Mouse (Mus musculus) induced T-regulatory cell, adult 2 months (primary cell): ENCODE results near the gene Grcc10.

Source experiments
- DNase-seq: peaks from one replicate; pipeline ENCODE4 v3.0.0-alpha.2; 2012; ENCODE audit warnings: low read depth

The Grcc10 gene

GRCm38 (mm10) chr6:124731038-124731437 is 10.1 kb downstream of the Grcc10 start:
- no peak for DNase-seq

GRCm38 (mm10) chr6:124729850-124730705 is 11.1 kb downstream of the Grcc10 start:
- DNase-seq, result peak; percentile 70

- no peak for DNase-seq
Observed at GRCm38 (mm10) chr6:124728621-124729020, 12.6 kb downstream of the Grcc10 start.

GRCm38 (mm10) chr6:124724472-124724871 is 16.7 kb downstream of the Grcc10 start:
- DNase-seq, result no peak

- peak; percentile 82 for DNase-seq
Observed at GRCm38 (mm10) chr6:124723541-124723940, 17.6 kb downstream of the Grcc10 start.

GRCm38 (mm10) chr6:124722876-124723473 is 18.2 kb downstream of the Grcc10 start:
- no peak for DNase-seq

- peak; percentile 49 for DNase-seq
Observed at GRCm38 (mm10) chr6:124720904-124721303, 20.3 kb downstream of the Grcc10 start.

- no peak for DNase-seq
Observed at GRCm38 (mm10) chr6:124719354-124719978, 21.7 kb downstream of the Grcc10 start.

- DNase-seq, result no peak
Observed at GRCm38 (mm10) chr6:124718703-124719102, 22.5 kb downstream of the Grcc10 start.

GRCm38 (mm10) chr6:124717968-124718367 is 23.2 kb downstream of the Grcc10 start:
- no peak for DNase-seq

GRCm38 (mm10) chr6:124716864-124717490 is 24.2 kb downstream of the Grcc10 start:
- DNase-seq, result peak; percentile 76

GRCm38 (mm10) chr6:124712918-124713317 is 28.3 kb downstream of the Grcc10 start:
- DNase-seq, result peak; percentile 39

GRCm38 (mm10) chr6:124711824-124712782 is 29.1 kb downstream of the Grcc10 start, which contains the start of the genes Emg1 and Phb2:
Gene Emg1 (minus strand): TSS chr6:124712178.
Gene Phb2 (plus strand): TSS chr6:124712336.
- peak; percentile 98 for DNase-seq

GRCm38 (mm10) chr6:124708289-124708889 is 32.8 kb downstream of the Grcc10 start:
- DNase-seq, result no peak

GRCm38 (mm10) chr6:124706061-124706627 is 35.0 kb downstream of the Grcc10 start:
- DNase-seq, result no peak

GRCm38 (mm10) chr6:124704417-124704816 is 36.8 kb downstream of the Grcc10 start:
- no peak for DNase-seq

GRCm38 (mm10) chr6:124703789-124704188 is 37.4 kb downstream of the Grcc10 start:
- DNase-seq, result no peak

- peak; percentile 81 for DNase-seq
Observed at GRCm38 (mm10) chr6:124702784-124703103, 38.4 kb downstream of the Grcc10 start.

GRCm38 (mm10) chr6:124702102-124702783 is 38.9 kb downstream of the Grcc10 start:
- DNase-seq, result no peak

- DNase-seq, result peak; percentile 46
Observed at GRCm38 (mm10) chr6:124701338-124701737, 39.8 kb downstream of the Grcc10 start.
